Mouse (Mus musculus) large intestine, adult 2 months (tissue): ENCODE data around the gene Rasgef1a. TPM values are rescaled to one million over a fixed set of nuclear protein-coding genes. Genes with fewer than 3 reads are reported as not detected.
A peak's percentile ranks its signal among the peaks of the same experiment; 100 is the strongest.

ENCODE experiments used
- DNase-seq: peaks from one replicate; pipeline ENCODE4 v3.0.0-alpha.2; 2012; ENCODE audit warnings: low read depth, low spot score
- WGBS: fragments of 180-500 bp; shearing (Covaris S2); methylation state at CpG from one replicate; pipeline ENCODE4 v1.1.7; 2018; 5-methylcytosine and 5-hydroxymethylcytosine counted together
- polyA plus RNA-seq: library from polyadenylated mRNA; depleted of rRNA; stranded (reverse); fragments of >200 nt; gene quantifications from 2 replicates; pipeline ENCODE4 v1.2.3, GENCODE M21; 2012

Gene Rasgef1a
- polyA plus RNA-seq, 1 experiment = 0.21 TPM

DNA sequence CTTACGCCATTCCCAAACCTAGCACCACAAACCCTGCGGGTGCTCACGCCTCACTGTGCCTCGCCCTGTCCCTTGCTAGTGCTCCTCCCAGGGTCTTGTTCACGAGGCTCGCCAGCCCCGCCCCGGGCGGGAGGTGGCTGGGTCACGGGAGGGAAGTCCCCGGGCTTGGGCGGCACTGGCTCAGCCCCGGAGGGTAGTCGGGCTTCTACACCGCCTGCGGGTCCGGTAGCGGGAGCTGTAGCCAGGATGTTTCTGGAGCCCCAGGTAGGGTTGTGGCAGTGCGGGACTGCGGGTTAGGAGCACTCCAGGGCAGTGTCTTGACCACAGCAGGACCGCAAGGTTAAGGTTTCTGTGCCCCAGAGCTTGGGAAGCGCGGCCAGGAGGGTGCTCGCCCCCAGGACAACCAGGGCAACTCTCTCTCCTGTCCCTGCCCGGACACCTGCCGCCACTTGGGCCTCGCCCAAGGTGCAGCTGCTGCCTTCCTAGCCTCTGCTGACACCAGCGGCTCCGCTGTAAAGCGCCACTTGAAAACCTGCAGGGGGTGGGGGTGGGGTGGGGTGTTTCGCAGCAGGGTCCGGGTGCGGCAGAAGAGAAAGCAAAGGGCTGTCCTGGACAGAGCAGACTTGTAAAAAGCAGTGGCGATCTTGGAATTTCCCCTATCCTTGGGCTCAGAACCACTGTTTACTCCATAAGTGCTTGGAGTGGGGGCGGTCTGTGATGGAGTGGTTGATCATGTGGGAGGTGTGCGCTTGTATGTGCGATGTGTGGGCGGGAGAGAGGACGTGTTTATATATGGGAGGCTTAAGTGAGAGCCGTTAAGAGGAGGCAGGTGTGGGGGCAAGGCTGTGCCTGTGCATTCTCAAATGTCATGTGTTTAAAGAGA, 55.2 kb downstream of the Rasgef1a start:
- under 1% methylated on average over 40 of the region's 40 CpGs for WGBS
- peak; percentile 21 for DNase-seq

DNA sequence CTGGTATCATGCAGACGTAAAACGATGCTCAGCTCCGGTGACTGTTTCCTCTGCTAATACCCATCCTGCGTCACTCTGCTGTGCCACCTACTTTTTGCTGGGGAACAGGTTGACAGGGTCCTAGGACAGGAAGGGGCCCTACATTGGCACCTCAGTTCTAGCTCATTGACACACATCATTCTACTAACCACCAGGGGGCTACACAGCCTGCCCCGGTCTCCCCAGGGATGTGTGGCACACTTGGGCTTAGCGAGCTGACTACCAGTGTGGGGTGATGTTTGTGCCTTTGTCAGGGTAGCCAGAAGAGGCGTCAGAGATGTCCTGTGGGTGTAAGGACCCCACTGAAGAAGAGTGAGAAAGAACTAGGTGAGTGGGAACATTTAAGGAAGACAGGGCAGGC, 56.5 kb downstream of the Rasgef1a start:
- DNase-seq = no peak
- WGBS = 79% methylated on average over 7 of the region's 7 CpGs

DNA sequence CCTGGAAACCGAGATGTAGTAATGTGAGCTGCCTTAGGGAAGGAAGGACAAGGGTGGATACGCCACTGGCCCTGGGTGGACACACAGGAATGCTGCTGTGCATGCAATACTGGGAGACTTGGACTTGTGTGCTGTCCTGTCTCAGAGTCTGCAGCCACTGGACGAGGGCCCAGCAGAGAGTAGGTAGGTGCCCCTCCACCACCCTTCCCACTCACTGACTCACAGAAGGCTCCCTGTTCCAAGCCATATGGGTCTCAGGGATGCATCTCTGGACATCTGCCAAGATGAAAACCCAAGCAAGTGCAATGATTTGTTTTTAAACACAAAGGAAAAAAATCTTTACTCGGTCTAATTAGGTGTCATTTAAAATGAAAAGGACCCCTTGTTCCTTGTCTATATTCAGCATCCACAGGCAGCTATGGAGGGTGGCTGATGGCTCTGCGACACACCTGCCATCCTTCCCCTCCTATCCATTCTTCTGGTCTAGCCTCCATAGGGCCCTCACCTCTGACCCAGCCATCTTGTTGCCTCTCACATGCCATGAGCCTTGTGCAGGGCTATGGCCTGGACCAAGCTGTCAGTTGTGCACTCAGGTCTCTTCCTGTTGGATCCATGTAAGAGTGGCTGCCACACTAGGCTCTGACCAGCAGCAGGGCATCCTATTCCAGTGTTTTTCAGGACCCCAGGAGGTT, 59.2 kb downstream of the Rasgef1a start:
- no peak for DNase-seq
- WGBS = 72% methylated on average over 5 of the region's 5 CpGs

DNA sequence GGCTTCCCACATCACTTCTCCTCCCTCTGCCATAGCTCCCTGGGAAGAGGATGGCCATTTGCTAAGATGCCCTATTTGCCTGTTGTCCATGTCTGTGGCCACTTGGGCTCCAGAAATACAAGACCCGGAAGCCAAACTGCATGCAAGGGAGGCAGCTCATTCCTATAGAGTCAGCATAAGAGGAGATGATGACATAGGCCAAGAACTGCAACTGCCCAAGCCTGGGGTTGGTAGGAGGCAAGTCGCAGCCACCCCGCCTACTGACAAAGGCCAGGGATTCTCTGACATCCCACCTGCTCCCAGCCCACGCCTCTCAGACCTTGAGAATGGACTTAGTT, 59.7 kb downstream of the Rasgef1a start:
- no peak for DNase-seq
- WGBS = 90% methylated on average over 4 of the region's 4 CpGs

DNA sequence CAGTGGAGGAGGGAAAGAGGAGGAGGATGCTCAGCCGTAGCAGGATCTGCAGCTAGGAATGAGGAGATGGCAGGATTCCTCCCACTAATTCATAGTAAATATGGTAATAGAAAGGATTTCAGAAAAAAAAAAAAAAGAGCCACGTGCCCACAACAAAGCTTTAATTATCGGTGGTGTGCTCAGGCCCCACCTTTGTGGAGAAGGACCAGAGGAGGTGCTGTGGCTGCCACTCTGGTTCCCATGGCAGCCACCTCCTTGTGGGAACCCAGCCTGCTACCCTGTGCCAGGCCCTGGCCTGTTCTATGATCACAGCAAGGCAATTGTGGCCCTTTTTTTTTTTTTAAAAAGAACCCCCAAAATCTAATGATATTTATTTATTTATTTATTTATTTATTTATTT, 60.2 kb downstream of the Rasgef1a start:
- no peak for DNase-seq
- 83% methylated on average over 3 of the region's 3 CpGs for WGBS

DNA sequence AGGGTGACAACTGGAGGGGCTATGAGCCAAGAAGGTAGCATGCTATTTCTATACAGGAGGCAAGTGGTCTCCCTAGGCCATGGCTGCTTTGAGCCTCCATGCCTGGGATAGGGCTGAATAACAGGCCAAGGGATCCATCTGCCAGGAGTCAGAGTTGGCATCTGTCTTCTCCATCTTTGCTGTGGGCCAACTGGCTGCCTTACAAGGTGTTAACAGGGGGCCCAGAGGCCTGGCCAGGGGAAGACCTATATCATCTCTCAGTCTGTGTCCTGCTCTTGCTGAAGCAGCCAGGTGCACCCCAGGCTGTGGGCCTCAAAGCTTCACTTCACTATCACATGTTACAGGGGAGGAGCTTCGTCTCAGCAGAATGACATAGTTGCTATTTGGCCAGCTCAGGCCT, 60.9 kb downstream of the Rasgef1a start:
- WGBS = 80% methylated on average over 1 of the region's 1 CpGs
- DNase-seq = no peak

DNA sequence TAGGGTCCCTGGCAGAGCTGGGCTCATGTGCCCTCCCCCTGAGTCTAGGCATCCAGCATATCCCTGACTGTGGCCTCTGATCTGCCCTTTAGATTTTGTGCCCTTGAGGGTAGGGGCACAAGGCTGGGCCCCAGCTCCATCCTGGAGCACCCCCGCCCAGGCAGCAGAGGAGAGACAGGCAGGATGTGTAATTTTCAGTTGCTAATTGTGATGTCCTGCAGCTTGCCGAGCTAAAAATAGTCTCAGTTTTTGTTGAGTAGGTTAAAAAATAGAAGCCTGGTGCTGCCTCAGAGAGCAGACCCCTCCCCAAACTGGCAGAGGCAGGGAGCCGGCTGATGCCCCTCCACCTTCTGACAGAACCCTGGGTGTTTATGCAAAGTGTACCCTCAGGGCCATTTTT, 62.9 kb downstream of the Rasgef1a start:
- DNase-seq = no peak
- WGBS = 66% methylated on average over 3 of the region's 3 CpGs

DNA sequence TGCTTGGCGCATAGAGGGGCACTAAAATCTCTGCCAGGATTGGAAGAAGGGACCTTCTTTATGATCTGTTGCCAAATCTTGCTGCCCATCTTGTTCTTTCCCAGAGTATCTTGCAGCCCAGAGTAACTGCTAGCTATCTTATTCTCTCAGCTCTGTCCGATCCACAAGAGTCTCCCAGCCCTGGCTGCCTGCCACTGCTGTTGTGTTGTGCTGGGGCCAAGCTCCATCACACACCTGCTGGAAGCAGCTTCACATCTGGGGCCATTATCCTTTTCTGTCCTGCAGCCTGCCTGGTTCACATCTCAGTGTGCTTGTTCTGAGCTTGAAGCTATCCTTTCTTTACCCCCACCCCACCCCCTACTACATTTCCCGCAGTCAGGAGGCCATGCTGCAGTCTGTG, 65.0 kb downstream of the Rasgef1a start:
- no peak for DNase-seq

DNA sequence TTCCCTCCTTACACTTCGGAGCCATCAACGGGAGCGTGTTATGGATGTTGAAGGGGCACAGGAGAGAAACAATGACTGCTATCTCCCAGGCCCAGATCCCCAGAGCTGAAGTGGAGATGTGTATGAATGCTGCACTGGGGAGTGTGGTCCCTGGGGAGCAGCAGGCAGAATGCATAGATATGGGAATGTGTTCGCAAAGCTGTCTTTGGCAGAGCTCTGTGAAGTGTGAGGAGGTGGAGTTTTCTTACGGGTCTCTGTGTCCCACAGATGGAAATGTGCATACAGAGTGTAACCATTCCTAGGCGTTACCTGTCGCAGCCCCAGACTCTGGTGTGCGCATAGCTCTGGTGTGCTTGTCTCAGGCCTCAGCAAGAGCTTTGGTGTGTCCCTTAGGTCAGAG, 65.5 kb downstream of the Rasgef1a start:
- DNase-seq = no peak
- WGBS = 88% methylated on average over 8 of the region's 8 CpGs

More for the DNA sequence above, 65.0 kb downstream of the Rasgef1a start:
- 74% methylated on average over 3 of the region's 3 CpGs for WGBS

DNA sequence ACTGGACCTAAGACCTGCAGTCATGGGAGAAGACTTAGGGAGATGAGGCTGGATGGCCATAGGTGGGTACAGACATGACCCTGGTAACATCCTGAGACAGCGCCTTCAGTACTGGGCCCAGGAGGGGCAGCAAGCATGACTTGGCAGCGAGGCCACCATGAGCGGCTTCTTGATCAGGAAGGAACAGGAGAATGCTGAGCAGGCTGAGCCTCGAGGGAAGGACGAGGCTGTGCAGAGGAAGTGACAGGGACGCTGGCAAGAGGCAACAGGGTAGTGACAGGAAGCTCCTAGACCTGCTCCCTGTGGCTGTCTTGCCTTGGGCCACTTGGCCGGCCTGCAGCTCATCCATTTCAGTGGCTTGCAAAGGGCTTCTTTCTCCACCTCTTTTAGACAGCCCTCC, 66.2 kb downstream of the Rasgef1a start:
- no peak for DNase-seq
- WGBS = 73% methylated on average over 7 of the region's 7 CpGs

DNA sequence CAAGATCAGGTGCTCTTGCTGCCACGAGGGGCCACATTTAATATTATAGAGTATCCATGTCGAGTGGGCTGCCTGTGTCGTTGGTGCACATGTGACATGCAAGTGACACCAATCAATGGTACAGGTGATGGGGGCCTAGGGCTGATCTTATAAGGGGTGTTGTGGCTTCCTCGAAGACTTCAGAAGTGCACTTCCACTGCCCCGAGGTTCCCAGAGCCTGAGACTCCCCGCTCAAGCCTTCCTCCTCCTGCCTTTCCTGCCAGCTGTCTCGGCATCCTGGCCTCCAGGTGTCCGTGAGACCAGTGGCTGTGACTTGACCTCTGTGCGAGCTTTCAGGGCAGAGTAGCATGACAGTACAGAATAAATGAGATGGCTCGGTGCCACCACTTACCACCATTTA, 67.5 kb downstream of the Rasgef1a start:
- WGBS = 61% methylated on average over 10 of the region's 10 CpGs
- no peak for DNase-seq

DNA sequence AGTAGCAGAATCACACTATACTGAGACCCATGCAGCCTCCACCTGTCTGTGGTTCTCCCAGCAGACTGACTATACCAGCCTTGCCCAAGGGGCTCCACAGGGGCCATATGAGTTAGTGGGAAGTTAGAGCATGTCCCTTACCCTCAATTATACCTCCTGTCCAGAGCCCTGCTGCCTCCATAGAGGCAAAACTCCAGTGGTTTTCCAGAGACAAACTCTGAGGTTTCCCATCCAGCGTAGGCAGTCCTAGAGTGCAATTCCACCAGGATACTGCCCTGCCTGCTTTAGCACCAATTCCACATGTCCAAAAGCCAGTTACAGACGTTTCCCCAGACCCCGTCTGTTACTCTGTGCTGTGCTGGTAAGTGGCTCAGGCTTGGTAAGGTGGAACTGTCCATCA, 68.1 kb downstream of the Rasgef1a start:
- WGBS = 62% methylated on average over 3 of the region's 3 CpGs
- no peak for DNase-seq

DNA sequence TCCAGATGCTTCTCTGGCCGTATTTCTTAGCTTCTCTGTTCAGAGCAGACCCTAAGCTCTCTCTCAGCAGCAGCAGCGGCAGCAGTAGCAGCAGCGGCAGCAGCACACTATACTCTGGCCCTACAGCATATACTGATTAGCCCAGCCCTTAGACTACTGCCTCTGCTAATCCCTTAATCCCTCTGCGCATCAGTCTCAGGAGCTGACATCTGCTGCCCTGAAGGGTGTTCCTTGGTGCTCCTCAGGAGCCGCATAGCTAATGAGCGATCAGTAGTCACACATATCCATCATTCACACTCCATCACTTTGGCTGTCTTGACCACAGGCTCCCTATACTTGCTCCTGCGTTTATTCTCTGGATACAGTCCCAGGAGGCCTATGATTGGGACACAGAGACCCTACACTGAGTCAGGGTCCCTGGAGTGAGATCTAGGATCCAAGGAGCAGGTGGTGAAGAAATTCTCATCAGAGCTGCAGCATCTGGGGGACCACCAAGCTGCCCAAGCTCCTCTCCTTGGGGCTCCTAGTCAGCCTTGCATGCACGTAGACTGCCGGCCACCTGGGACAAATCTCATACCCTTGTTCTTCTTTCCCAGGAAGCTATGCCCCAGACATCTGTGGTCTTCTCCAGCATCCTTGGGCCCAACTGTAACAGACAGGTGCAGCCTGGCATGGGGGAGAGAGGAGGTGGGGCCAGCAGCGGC, 68.7 kb downstream of the Rasgef1a start:
- no peak for DNase-seq
- WGBS = 75% methylated on average over 10 of the region's 10 CpGs

DNA sequence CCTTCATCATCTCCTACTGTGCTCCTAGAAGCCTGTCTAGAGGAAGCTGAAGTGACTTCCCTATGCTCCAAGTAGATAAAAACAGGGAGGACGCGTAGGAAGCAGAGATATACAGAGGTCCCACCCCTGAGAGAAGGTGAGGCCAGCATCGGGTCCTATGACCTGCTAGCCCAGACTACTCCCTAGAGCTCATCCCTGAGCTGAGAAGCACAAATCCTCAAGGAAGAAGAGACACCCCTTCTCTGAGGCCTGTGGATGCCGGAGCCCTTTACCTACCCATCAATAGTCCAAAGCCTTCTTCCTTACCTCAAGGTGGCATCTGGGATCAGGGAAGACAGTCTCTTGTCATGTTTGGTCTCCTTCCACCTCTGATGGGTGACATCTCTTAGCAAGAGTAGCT, 69.5 kb downstream of the Rasgef1a start:
- no peak for DNase-seq
- WGBS = 87% methylated on average over 4 of the region's 4 CpGs

DNA sequence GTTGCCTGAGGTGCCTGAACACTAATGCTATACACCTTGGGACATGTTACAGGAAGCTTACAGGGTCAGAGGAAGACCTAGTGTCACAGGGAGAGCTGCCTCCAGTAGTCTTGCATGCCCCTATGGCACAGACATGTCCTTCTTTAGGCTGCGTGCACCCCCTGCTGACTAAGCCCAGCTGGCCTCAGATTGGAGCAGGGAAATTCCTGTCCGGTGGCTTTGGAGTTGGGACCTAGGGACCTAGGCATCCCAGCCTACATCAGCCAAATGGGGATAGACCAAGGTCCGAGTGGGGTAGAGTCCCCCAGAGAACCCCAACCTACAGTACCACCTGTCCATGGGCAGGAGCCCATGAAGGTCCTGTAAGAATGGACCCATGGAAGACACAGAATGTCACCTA, 71.1 kb downstream of the Rasgef1a start:
- 77% methylated on average over 3 of the region's 3 CpGs for WGBS
- no peak for DNase-seq

DNA sequence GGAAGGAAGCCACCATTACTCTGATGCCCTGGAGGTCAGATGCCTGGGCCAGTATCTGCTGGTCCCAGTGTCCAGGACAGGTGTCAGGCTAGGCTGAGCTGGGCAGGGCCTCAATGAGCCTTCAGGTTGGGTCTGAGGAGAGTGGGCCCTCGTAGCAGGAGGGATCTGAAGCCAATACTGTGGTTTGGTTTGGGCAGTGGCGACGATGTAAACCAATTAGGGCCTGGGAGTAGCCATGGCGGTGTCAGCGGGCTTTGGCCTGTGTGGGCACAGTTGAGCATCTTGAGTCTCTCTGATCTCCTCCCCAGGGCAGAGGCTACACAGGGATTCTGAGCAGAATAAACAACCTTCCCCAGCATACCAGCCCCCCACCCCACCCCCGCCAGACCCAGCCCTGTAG, 72.4 kb downstream of the Rasgef1a start:
- no peak for DNase-seq
- 73% methylated on average over 6 of the region's 6 CpGs for WGBS

DNA sequence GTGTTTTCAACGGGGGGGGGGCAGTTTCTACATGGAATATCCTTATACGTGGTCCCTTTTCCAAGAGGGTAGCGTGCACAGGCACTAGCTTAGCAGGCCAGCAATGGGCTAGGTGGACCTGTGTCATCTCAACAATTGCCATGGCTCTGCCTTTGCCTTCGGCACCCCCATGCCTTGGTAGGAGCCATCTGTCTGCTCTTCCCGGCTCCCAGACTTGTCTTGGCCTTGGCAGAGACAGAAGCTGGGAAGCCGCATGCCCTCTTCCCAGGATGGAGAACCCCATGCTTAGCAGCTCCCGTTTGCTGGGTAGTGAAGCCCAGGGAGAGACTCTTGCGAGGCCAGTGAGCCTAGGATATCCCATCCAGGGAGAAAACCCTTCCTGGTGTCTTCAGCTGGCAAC, 73.4 kb downstream of the Rasgef1a start:
- 88% methylated on average over 8 of the region's 8 CpGs for WGBS
- DNase-seq = no peak

DNA sequence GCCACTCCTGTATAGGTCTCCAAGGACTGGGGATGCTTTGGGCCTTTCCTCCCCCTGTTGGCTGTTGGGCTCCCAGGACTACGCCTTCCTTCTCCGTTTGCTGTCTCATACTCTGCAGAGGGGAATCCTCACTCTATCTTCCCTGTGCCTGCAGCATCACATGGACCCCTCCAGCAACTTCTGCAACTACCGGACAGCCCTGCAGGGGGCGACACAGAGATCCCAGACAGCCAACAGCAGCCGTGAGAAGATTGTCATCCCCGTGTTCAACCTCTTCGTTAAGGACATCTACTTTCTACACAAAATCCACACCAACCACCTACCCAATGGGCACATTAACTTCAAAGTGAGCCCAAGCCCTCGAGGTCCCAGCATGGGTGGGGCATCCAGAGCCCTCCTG, 76.7 kb downstream of the Rasgef1a start:
- WGBS = 57% methylated on average over 8 of the region's 8 CpGs
- DNase-seq = no peak

DNA sequence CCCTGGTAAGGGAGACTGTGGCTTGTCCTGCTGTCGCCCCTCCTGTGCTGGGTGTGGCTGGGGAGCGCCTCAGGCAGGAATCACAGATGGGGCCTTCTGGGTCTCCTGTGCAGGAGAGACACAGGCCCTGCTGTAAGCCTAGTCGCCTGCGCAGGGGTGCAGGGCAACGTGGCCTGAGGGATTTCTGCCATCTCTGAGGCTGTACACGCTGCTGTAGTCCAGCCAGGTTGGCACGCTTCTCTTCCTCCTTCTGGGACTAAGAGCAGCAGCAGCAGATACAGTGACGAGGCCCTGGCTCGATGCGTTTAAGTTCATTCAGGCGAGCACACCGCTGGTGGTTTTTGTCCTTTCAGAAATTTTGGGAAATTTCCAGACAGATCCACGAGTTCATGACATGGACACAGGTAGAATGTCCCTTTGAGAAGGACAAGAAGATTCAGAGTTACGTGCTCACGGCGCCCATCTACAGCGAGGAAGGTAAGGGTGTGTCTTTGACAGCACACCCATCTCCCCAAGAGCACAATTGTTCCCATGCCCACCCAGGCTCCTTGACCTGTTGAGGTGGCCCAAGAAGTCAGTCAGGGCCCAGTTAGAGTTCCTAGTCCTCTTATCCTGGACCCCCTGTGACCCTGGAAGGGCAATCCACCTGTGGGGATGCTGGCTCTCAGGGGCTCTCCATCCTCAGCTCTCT, 77.7 kb downstream of the Rasgef1a start:
- DNase-seq = no peak
- WGBS = 78% methylated on average over 17 of the region's 17 CpGs

DNA sequence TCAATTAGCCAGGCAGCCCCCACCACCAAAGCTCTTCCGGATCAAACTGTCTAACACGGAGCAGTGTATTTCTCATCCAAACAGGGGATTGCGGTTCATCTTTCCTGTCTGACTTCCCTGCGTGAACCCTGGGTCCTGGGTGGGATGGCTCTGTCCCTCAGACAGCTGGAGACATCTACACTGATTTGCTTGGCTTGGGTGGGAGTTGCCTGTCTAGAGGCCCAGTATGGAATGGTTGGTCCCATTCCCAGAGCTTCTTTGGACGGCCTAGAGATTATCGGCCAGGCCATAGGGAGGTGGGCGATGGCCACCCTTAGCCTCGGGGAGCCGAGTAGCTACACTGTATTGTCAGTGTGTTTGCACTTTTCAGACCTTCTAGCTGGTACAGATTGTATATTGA, 79.6 kb downstream of the Rasgef1a start:
- WGBS = 86% methylated on average over 9 of the region's 9 CpGs
- DNase-seq = no peak
